11 mouse cellular contexts compared by ENCODE assay signal in genomic region chr7:112499453-112500133, GRCm38 (mm10).
DNase-seq lines count a peak whose midpoint lies in the region; ATAC-seq lines count a peak whose summit lies in the region.
"Had no signal": no experiment of that assay in that cellular context is flagged by ENCODE, and none has a peak within 500 bp of the region (broad histone marks: within the 10 kb centered on the region; RNA-seq: fewer than 3 reads in every experiment).

No protein-coding gene starts in this region.

- H3K36me3 ChIP-seq in neural tube, embryonic 15.5 days = no peaks in the 10 kb centered on the region
- no peaks in the 10 kb centered on the region for H3K36me3 ChIP-seq in heart, embryonic 14.5 days (ENCODE audit: control insufficient read depth, insufficient read depth, low read length)
- H3K36me3 ChIP-seq in stomach, embryonic 15.5 days = no peaks in the 10 kb centered on the region
- H3K36me3 ChIP-seq in liver, embryonic 11.5 days (ENCODE audit: control insufficient read depth, insufficient read depth, low read length) = no peaks in the 10 kb centered on the region

- intact Hi-C loops in left cerebral cortex, postnatal 10 days (cut with DNase I) = no loop called here

- H3K4me1 ChIP-seq in neural tube, embryonic 15.5 days = peaks cover 45% of the 10 kb centered on the region
- peaks cover 23 to 38% of the 10 kb centered on the region in 2 experiments for H3K4me1 ChIP-seq in heart, embryonic 14.5 days (ENCODE audit: control insufficient read depth in 2 of 2, insufficient read depth in 2 of 2, low read length in 2 of 2)
- H3K4me1 ChIP-seq in stomach, embryonic 15.5 days = peaks cover 64% of the 10 kb centered on the region
- peaks cover 11% of the 10 kb centered on the region for H3K4me1 ChIP-seq in liver, embryonic 11.5 days (replicated peaks; ENCODE audit: control insufficient read depth, insufficient read depth, low read length)

- no peaks in the 10 kb centered on the region for H3K27me3 ChIP-seq in neural tube, embryonic 15.5 days (replicated peaks)
- no peaks in the 10 kb centered on the region for H3K27me3 ChIP-seq in heart, embryonic 14.5 days (ENCODE audit: control insufficient read depth, insufficient read depth, low read length)
- H3K27me3 ChIP-seq in stomach, embryonic 15.5 days (replicated peaks) = no peaks in the 10 kb centered on the region
- H3K27me3 ChIP-seq in liver, embryonic 11.5 days (replicated peaks; ENCODE audit: control insufficient read depth, insufficient read depth, low read length) = no peaks in the 10 kb centered on the region

- no peak overlapping the region for H3K4me3 ChIP-seq in neural tube, embryonic 15.5 days (replicated peaks)
- no peak overlapping the region for H3K4me3 ChIP-seq in heart, embryonic 14.5 days (ENCODE audit: control insufficient read depth in 1 of 2, insufficient read depth in 1 of 2, low read depth in 1 of 2, low read length in 2 of 2)
- no peak overlapping the region for H3K4me3 ChIP-seq in stomach, embryonic 15.5 days (replicated peaks)
- H3K4me3 ChIP-seq in liver, embryonic 11.5 days (ENCODE audit: low read depth, low read length) = no peak overlapping the region

- H3K4me2 ChIP-seq in neural tube, embryonic 15.5 days = no peak overlapping the region
- H3K4me2 ChIP-seq in heart, embryonic 14.5 days (ENCODE audit: low read length) = 0 out of 2 replicates have a peak overlapping the region, but pooled peaks have one; percentile 31
- H3K4me2 ChIP-seq in stomach, embryonic 15.5 days = no peak overlapping the region
- H3K4me2 ChIP-seq in liver, embryonic 11.5 days = no peak overlapping the region

- H3K9ac ChIP-seq in neural tube, embryonic 15.5 days (replicated peaks) = no peak overlapping the region
- no peak overlapping the region; the same call in 1 of the 2 replicates for H3K9ac ChIP-seq in heart, embryonic 14.5 days (ENCODE audit: low read length)
- H3K9ac ChIP-seq in stomach, embryonic 15.5 days = no peak overlapping the region
- H3K9ac ChIP-seq in liver, embryonic 11.5 days (ENCODE audit: low read depth, low read length) = no peak overlapping the region

- peak; percentile 41 for DNase-seq in embryo, embryonic 10.5 days (ENCODE audit: low spot score)
- no peak for DNase-seq in embryo, embryonic 11 days
- peak; percentile 31 for DNase-seq in neural tube, embryonic 10.5 days (ENCODE audit: extremely low spot score, low spot score)
- no peak for DNase-seq in liver, embryonic 11.5 days (ENCODE audit: low spot score)
- no peak for DNase-seq in left cerebral cortex, postnatal 10 days (ENCODE audit: extremely low spot score in 1 of 2, low spot score in 2 of 2)
- DNase-seq: liver had no signal

- ATAC-seq in neural tube, embryonic 15.5 days (ENCODE audit: low FRiP score) = no peak
- no peak for ATAC-seq in heart, embryonic 14.5 days (ENCODE audit: insufficient number of reproducible peaks, insufficient read depth, low FRiP score, low read depth)
- ATAC-seq in stomach, embryonic 15.5 days (ENCODE audit: insufficient read depth, low FRiP score, low read depth) = no peak
- no peak for ATAC-seq in liver, embryonic 11.5 days (replicated peaks; ENCODE audit: low FRiP score)
- ATAC-seq: hindbrain, postnatal 0 days; midbrain, embryonic 16.5 days had no signal

- 18% methylated on average over 10 of the region's 10 CpGs for WGBS in neural tube, embryonic 15.5 days
- 48% methylated on average over 10 of the region's 10 CpGs for WGBS in heart, embryonic 14.5 days
- 16% methylated on average over 10 of the region's 10 CpGs for WGBS in stomach, embryonic 15.5 days
- WGBS in liver, embryonic 11.5 days = 54% methylated on average over 10 of the region's 10 CpGs

- no peak overlapping the region for H3K27ac ChIP-seq in neural tube, embryonic 15.5 days (replicated peaks)
- H3K27ac ChIP-seq in heart, embryonic 14.5 days (replicated peaks in 1 of 2; ENCODE audit: control insufficient read depth in 1 of 2, insufficient read depth in 1 of 2, low read depth in 2 of 2, low read length in 2 of 2) = peak overlapping the region in 1 of 2 experiments; percentile 39; a peak in 1 of 4 replicates
- peak overlapping the region; percentile 88 for H3K27ac ChIP-seq in stomach, embryonic 15.5 days
- no peak overlapping the region for H3K27ac ChIP-seq in liver, embryonic 11.5 days (ENCODE audit: low read depth, low read length)
- H3K27ac ChIP-seq: hindbrain, postnatal 0 days had no signal

- no peaks in the 10 kb centered on the region for H3K9me3 ChIP-seq in neural tube, embryonic 15.5 days (replicated peaks)
- no peaks in the 10 kb centered on the region for H3K9me3 ChIP-seq in heart, embryonic 14.5 days (ENCODE audit: control insufficient read depth, low read length)
- no peaks in the 10 kb centered on the region for H3K9me3 ChIP-seq in stomach, embryonic 15.5 days
- no peaks in the 10 kb centered on the region for H3K9me3 ChIP-seq in liver, embryonic 11.5 days (ENCODE audit: control insufficient read depth, low read length)

Comparison
In these comparisons a context has a peak if more than half of its experiments do, and no peak if none do; other contexts are left out.
1. DNase-seq: peak in embryo, embryonic 10.5 days (single experiment) and neural tube, embryonic 10.5 days (single experiment); none in embryo, embryonic 11 days (single experiment), liver, embryonic 11.5 days (single experiment) and left cerebral cortex, postnatal 10 days (0 of 2).